Mouse (Mus musculus) ES-Bruce4 (cell line): ENCODE data around the gene Trex1.

Source experiments
- CTCF ChIP-seq: IDR thresholded peaks from one replicate; pipeline ENCODE4 v1.8.1; 2011; ENCODE audit warnings: low read depth, low read length
- EP300 ChIP-seq: IDR thresholded peaks from 2 replicates; pipeline ENCODE4 v1.6.1; 2011; ENCODE audit warnings: low read depth, low read length; ENCODE audit not compliant: insufficient read depth
- POLR2A ChIP-seq: IDR thresholded peaks from one replicate; pipeline ENCODE4 v1.8.1; 2011; ENCODE audit warnings: low read length; ENCODE audit not compliant: insufficient read depth

DNA sequence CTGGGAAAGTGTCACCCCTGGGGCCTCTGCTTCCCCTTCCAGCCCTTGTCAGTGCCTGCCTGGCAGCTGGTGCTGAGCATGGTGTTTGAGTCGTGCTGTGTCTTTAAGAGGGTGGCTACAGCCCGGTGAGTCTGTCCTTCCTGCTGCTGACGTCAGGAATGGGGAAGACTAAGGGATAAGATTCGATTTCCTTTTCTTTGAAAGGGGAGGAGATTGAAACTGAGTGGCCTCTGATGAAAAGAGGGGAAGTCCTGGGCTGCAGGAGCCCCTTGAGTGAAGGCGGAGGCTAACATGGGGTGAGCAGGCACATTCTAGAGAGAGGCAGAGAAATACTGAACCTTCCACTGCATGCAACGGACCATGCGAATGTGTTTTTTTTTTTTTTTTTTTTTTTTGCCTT, 4.8 kb downstream of the Trex1 start:
- TF ChIP-seq CTCF (no peak), POLR2A (no peak), EP300 (no peak)
